Mouse (Mus musculus) forebrain, embryonic 16.5 days (tissue): Measurements from ENCODE around the gene Apol9a. TPM values are rescaled to one million over a fixed set of nuclear protein-coding genes. Genes with fewer than 3 reads are reported as not detected.
A peak's percentile ranks its signal among the peaks of the same experiment; 100 is the strongest.

ENCODE experiments used
- ATAC-seq: fragments of 200-750 bp; cut with Nextera tagmentation; 2 replicates; pipeline ENCODE4 v1.8.0; 2017; ENCODE audit warnings: mild to moderate bottlenecking, moderate library complexity
- H3K27ac ChIP-seq: fragments of 300-500 bp; sonication (generic); 2 replicates; pipeline ENCODE4 v1.5.1; 2014; ENCODE audit warnings: low read length, control low read depth
- H3K27me3 ChIP-seq: fragments of 300-500 bp; sonication (generic); replicated peaks from 2 replicates; pipeline ENCODE4 v1.6.1; 2014; ENCODE audit warnings: low read length; ENCODE audit not compliant: control insufficient read depth, insufficient read depth
- H3K36me3 ChIP-seq: fragments of 300-500 bp; sonication (generic); 2 replicates; pipeline ENCODE4 v1.6.1; 2014; ENCODE audit not compliant: control insufficient read depth, insufficient read depth
- H3K4me1 ChIP-seq: fragments of 300-500 bp; sonication (generic); replicated peaks from 2 replicates; pipeline ENCODE4 v1.6.1; 2014; ENCODE audit warnings: low read length; ENCODE audit not compliant: control insufficient read depth, insufficient read depth
- H3K4me2 ChIP-seq: fragments of 300-500 bp; sonication (generic); 2 replicates; pipeline ENCODE4 v1.6.1; 2014; ENCODE audit warnings: mild to moderate bottlenecking, low read length, control low read depth
- H3K4me3 ChIP-seq: fragments of 300-500 bp; sonication (generic); replicated peaks from 2 replicates; pipeline ENCODE4 v1.5.1; 2014; ENCODE audit warnings: mild to moderate bottlenecking, low read length, control low read depth
- H3K9ac ChIP-seq: fragments of 300-500 bp; sonication (generic); replicated peaks from 2 replicates; pipeline ENCODE4 v1.6.1; 2014; ENCODE audit warnings: low read depth, low read length, control low read depth
- H3K9me3 ChIP-seq: fragments of 300-500 bp; sonication (generic); 2 replicates; pipeline ENCODE4 v1.6.1; 2016; ENCODE audit warnings: low read length; ENCODE audit not compliant: control insufficient read depth
- WGBS: fragments of 180-500 bp; shearing (Covaris S2); extraction: QIAGEN DNeasy Blood & Tissue Kit; methylation state at CpG from one replicate; pipeline ENCODE4 v1.1.7; 2014; 5-methylcytosine and 5-hydroxymethylcytosine counted together
- polyA plus RNA-seq: library from polyadenylated mRNA; unstranded; fragments of >200 nt; fragmentation: Nextera tagmentation; extraction: Ambion mirVana; gene quantifications from 2 replicates; pipeline ENCODE4 v1.2.1, GENCODE M21; 2015

Apol9a gene
- polyA plus RNA-seq, 1 experiment from 2014 or later: 0.09 TPM

DNA sequence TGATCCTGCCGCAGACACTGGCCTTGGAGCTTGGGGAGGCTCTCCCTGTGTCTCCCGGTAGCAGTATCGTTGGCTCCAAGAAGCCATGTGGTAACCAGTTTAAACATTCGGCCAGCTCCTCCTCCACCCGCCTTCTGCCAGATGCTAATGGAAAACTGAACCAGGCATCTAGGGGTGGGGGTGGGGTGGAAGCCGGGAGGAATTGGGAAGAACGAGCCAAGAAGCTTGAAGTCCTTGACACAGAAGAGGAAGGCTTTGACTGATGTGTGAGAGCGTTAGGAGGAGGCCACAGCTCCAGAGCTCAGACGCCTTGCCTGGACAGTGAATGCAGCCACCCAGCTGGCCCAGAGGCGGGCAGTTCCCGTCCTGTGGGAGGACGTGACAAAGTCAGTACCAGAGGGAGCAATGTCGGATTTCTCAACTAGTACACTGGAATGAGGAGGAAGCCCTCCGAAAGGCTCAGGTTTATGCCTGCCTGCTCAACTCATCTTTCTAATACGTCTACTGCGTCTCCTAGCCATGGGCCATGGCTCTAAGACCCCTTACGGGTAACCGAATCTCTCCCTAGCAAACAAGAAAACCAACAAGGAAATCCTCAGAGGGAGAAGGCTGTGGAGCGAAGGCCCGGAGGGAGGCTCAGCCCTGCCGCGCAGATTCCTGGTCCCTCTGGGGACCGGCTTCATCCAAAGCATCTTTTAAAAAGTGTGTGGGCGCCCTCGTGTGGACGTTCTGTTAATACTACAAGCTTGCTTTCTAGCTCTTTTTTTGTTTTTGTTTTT lies 44.0 kb downstream of the Apol9a start:
- H3K27me3 ChIP-seq: no peaks in the 10 kb centered on the region
- H3K36me3 ChIP-seq: no peaks in the 10 kb centered on the region
- H3K4me2 ChIP-seq: peak overlapping the region; percentile 52
- H3K4me1 ChIP-seq: peaks cover 39% of the 10 kb centered on the region
- 2% methylated on average over 26 of the region's 26 CpGs for WGBS
- H3K9ac ChIP-seq: peak overlapping the region; percentile 60
- H3K27ac ChIP-seq: peak overlapping the region; percentile 96
- ATAC-seq: peak; percentile 80
- peak overlapping the region; percentile 33 for H3K4me3 ChIP-seq
- no peaks in the 10 kb centered on the region; the same call in 1 of the 2 replicates for H3K9me3 ChIP-seq

DNA sequence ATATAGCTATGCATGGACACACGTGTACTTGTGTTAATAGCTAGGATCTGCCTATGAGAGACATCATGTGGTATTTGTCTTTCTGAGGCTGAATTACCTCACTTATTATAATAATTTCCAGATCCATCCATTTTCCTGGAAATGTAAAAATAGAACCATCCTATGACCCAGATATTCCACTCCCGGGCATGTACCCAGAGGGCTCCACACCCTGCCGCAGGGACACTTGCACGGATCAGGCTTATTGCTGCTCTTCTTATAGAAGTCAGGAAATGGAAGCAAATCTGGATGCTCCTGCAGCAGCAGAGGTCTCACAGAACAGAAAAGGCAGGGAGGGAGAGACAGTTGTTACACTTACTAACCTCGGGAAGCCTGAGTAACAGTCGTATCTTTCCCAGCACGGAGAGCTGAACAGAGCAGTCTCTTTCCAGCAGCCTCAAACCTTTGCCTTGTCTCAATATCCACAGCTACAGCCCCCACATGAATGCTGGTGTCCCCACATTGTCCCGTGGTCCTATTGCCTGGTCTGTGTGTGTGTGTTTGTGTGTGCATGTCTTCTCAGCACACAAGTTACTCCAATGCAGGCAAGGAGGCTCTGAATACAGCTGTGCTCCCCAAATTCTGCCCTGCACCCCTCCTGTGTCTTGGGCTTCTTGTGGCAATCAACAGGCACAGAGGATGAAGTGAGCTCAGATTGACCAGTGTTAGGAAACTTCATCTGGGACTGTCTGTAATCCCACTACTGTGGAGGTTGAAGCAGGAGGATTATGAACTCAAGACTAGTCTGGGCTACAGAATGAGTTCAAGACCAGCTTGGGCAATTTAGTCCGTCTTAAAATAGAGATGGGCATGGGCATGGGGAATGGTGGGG lies 45.0 kb downstream of the Apol9a start:
- Histone ChIP-seq H3K9ac (no peak overlapping the region), H3K4me3 (no peak overlapping the region), H3K27me3 (no peaks in the 10 kb centered on the region), H3K4me1 (peaks cover 39% of the 10 kb centered on the region), H3K27ac (peak overlapping the region; percentile 96), H3K4me2 (no peak overlapping the region), H3K9me3 (no peaks in the 10 kb centered on the region), H3K36me3 (no peaks in the 10 kb centered on the region)
- ATAC-seq: no peak
- WGBS: 62% methylated on average over 9 of the region's 9 CpGs

DNA sequence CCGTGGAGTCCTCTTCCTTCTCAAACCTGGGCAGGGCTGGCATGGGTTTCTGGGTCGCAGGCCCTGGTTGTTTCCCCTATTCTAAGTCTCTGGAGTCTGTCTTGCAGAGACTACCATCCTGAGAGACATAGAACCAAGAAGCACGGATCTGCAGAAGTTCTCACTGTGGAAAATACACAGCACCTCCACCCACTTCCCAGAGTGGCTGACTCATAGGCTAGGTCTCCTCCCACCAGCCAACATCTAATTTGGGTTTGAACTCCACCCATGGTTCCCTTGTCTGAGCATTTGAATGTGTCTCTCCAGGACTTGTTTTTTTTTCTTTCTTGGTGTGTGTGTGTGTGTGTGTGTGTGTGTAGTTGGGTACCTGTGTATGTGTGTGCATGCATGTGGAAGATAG lies 46.9 kb downstream of the Apol9a start:
- Histone ChIP-seq H3K4me2 (no peak overlapping the region), H3K27ac (peak overlapping the region; percentile 69), H3K36me3 (no peaks in the 10 kb centered on the region), H3K4me3 (no peak overlapping the region), H3K4me1 (peaks cover 41% of the 10 kb centered on the region), H3K27me3 (no peaks in the 10 kb centered on the region), H3K9me3 (no peaks in the 10 kb centered on the region), H3K9ac (no peak overlapping the region)
- no peak for ATAC-seq
- 66% methylated on average over 3 of the region's 3 CpGs for WGBS

DNA sequence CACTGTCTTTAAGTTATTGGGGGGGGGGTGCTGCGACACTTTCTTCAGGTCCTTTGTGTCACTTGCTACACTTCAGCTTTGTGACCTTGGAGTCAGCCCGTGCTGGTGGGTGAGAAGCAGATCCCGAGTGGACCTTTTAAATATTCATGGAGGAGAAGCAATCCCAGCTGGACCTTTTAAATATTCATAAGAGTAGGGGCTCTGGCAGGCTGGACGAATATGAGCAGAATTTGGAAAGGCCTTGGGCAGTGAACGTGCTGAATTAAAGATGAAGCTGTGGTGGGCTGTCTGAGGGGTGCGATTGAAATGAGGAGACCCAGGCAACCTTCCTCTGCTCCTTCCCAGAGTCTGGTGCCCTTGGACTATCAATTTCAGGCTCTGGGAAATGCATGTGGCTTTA lies 47.4 kb downstream of the Apol9a start:
- Histone ChIP-seq H3K36me3 (no peaks in the 10 kb centered on the region), H3K27me3 (no peaks in the 10 kb centered on the region), H3K4me2 (no peak overlapping the region), H3K9ac (no peak overlapping the region), H3K4me1 (peaks cover 43% of the 10 kb centered on the region), H3K27ac (peak overlapping the region; percentile 69), H3K4me3 (no peak overlapping the region), H3K9me3 (no peaks in the 10 kb centered on the region)
- WGBS: 17% methylated on average over 6 of the region's 6 CpGs
- no peak for ATAC-seq

DNA sequence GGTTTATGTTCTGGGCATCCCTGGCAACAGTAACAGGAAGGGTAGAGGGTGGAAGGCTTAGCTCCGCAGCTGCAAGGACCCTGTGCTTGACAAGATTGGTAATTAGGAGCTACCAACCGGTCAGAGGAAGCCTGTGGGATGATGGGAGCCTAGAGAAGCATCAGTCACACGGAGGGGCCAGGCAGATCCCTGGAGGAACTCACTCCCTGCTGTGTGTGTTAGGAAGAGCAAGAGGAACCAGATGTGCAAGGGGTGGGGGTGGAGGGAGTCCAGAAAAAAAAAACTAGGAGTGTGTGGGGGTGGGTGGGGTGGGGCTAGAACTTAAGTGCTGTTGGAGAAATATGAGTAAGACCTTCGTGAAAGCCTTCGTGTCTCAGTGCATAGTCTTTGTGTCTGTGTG lies 48.0 kb downstream of the Apol9a start:
- no peaks in the 10 kb centered on the region for H3K9me3 ChIP-seq
- 28% methylated on average over 5 of the region's 5 CpGs for WGBS
- no peak for ATAC-seq
- H3K36me3 ChIP-seq: no peaks in the 10 kb centered on the region
- H3K27ac ChIP-seq: no peak overlapping the region
- H3K4me3 ChIP-seq: no peak overlapping the region
- H3K4me1 ChIP-seq: peaks cover 41% of the 10 kb centered on the region
- H3K9ac ChIP-seq: no peak overlapping the region
- H3K27me3 ChIP-seq: no peaks in the 10 kb centered on the region
- no peak overlapping the region for H3K4me2 ChIP-seq

DNA sequence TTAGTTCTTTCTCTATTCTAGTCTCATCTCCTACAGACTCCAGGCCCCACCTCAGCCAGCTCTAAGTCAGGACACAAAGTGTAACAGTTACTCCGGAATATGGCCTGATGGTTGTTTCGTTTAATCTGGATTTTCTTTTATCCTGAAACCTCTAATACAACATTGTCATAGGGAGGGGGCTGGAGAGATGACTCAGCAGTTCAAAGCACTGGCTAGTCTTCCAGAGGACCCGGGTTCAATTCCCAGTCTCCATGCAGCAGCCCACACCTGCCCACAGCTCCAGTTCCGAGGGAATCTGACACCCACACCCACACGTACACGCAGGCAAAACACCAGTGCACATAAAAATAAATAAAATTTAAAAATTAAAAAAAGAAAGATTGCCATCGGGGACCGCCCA lies 51.0 kb downstream of the Apol9a start:
- no peak for ATAC-seq
- H3K9ac ChIP-seq: no peak overlapping the region
- no peaks in the 10 kb centered on the region for H3K9me3 ChIP-seq
- H3K4me2 ChIP-seq: no peak overlapping the region
- no peak overlapping the region for H3K27ac ChIP-seq
- no peak overlapping the region for H3K4me3 ChIP-seq
- no peaks in the 10 kb centered on the region for H3K27me3 ChIP-seq
- H3K4me1 ChIP-seq: peaks cover 41% of the 10 kb centered on the region
- no peaks in the 10 kb centered on the region for H3K36me3 ChIP-seq
- 94% methylated on average over 8 of the region's 8 CpGs for WGBS

DNA sequence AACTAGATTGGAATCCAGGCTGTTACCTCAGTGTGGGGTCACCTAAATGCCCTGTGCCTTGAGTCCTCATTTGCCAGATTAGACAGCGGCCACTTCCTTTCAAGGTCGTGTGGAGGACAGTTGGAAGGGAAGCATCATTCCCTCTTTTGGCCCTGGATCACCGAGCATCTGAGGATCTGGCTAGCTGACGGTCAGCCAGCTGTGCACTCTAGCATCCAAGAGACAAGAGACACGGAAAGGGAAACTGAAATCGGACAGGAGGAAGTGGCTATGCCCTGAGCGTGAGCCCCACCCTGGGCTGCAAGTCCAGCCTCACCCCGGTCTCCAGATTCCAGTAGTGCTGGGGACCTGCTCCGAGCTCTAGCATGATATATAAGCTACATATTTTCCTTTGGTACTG lies 51.4 kb downstream of the Apol9a start:
- peak overlapping the region; percentile 66; the same call in 1 of the 2 replicates for H3K9ac ChIP-seq
- no peaks in the 10 kb centered on the region for H3K9me3 ChIP-seq
- 74% methylated on average over 9 of the region's 9 CpGs for WGBS
- no peak for ATAC-seq
- H3K4me3 ChIP-seq: no peak overlapping the region
- no peaks in the 10 kb centered on the region for H3K36me3 ChIP-seq
- H3K4me2 ChIP-seq: no peak overlapping the region
- no peak overlapping the region for H3K27ac ChIP-seq
- H3K27me3 ChIP-seq: no peaks in the 10 kb centered on the region
- H3K4me1 ChIP-seq: peaks cover 45% of the 10 kb centered on the region

DNA sequence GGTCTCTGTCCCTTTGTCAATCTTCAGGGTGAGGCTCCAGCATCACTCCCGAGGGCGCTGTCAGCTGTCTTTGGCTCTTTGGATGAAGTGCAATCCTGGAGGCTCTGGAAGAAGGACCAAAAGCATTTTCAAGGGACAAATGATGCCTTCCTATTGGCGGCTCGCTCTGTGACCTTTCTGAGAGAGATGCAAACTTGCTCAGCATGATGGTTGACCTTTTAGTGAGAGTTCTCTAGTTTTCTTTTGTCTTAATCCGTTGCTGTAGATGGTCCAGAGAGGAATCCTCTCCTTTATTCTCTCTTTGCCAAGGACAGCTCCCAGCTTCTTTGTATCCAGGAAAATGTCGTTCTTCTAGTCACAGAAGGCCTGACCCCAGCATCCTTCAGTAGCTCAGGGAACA lies 51.9 kb downstream of the Apol9a start:
- Histone ChIP-seq H3K27ac (no peak overlapping the region), H3K9me3 (no peaks in the 10 kb centered on the region), H3K4me2 (peak overlapping the region; percentile 47), H3K4me1 (peaks cover 45% of the 10 kb centered on the region), H3K9ac (peak overlapping the region; percentile 66), H3K4me3 (peak overlapping the region; percentile 36), H3K36me3 (no peaks in the 10 kb centered on the region), H3K27me3 (no peaks in the 10 kb centered on the region)
- 15% methylated on average over 6 of the region's 6 CpGs for WGBS
- ATAC-seq: peak; percentile 26; the same call in 1 of the 2 replicates

DNA sequence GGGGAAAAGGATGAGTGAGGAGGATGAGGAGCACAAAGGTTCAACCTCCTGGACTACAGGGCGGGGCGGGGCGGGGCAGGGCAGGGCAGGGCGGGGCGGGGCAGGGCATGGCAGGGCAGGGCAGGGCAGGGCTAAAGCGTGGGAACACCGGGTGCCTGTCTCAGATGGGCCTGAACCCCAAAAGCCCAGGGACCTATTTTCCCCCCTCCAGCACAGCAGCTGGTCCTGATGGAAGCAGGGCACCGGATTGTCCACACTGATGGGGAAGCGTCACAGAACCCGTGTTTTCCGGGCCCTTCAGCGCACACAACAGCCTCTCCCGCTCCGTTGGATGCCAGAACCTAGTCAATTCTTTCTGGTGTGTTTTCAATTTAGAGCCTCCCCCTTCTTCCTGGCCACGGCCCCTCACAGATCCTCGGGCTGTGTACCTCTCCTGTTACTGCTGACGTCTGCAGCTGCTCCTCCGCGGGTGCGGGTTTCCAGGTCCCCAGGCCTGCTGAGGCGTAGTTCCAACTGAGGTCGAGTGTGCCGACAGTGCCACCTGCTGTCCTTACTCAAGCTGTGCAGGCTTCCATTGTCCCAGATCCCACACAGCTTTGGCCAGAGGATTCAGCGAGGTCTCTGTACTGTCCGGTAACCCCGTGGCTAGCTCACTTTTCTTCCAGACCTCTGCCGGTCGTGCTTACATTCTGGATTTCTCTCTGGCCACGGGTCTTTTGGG lies 52.5 kb downstream of the Apol9a start:
- Histone ChIP-seq H3K9me3 (no peaks in the 10 kb centered on the region), H3K9ac (peak overlapping the region; percentile 66), H3K4me1 (peaks cover 41% of the 10 kb centered on the region), H3K36me3 (no peaks in the 10 kb centered on the region), H3K4me2 (peak overlapping the region; percentile 47), H3K27me3 (no peaks in the 10 kb centered on the region), H3K4me3 (peak overlapping the region; percentile 36), H3K27ac (no peak overlapping the region)
- WGBS: 8% methylated on average over 29 of the region's 29 CpGs
- peak; percentile 80 for ATAC-seq
